Mouse (Mus musculus) lung, adult 18-20 months (tissue): Measurements from ENCODE around the gene C3.

Experiments
- DNase-seq, 2 experiments: peaks; one replicate each; pipeline ENCODE4 v3.0.0; 2022; ENCODE audit warnings: mixed read lengths in 2 of 2

C3 gene

DNA sequence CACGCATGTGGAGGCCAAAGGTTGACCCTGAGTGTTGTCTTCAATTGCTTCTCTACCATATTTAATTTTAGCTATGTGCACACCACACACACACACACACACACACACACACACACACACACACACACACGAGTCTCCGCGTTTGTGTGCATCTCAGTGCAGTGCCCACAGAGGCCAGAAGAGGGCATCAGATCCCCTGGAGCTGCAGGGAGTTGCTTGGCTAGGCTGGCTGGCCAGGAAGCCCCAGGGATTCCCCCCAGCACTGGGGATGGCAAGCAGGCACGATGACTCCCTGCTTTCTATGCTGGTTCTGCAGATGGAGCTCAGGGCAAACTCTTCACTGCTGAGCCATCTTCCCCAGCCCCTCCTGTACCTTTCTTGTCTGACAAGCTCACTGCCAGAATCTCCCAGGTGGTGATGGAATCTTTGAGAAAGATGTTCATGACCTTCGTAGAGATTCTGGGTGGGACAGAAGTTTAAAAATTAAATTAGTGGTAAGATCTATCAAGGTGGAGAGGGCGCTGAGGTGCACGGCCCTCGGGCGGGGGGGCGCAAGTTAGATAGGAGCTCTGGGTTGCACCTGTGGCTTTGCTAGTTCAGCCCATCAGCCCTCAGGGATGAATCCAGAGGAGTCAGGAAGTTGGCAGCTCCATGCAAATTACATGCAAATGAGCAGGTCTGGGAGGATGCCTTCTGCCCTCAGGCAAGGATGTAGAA, 8.6 kb downstream of the C3 start:
- peak; percentile 71 to 76 for DNase-seq

- no peak for DNase-seq
These were observed 9.5 kb downstream of the C3 start for GRCm38 (mm10) chr17:57218335-57218900.

DNA sequence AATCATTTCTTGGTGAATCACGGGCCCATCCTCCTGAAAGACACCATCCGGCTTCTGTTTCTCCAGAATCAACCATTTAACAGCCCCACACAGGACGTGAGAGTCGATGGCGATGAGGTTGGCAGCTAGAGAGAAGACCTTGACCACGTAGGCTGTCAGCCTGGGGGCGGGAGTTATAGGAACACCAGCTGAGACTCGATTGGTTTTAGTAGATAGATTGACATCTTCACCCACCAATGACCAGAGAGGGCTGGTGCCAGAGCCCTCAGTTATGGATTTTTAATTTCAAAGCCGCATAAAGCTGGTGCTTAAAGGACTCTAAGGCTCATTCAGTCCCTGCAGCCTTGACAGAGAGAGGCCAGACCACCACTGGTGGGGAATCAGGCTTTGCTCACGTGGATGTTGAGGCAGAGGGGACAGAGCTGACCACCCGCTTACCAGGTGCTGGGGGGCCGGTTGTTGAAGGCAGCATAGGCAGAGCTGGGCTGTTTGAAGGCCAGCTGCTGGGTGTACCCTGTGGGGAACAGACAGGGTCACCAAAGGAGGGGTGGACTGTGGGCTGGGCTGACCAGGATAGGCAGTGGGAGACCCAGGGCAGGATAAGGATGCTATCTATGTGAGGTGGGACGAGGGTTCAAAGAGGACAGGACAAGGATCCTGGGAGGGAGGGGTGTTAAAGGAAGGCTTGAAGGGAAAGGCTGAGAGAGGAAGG, 13.1 kb downstream of the C3 start:
- DNase-seq = no peak

- no peak for DNase-seq
These were observed 16.4 kb downstream of the C3 start for GRCm38 (mm10) chr17:57211501-57211900.

DNA sequence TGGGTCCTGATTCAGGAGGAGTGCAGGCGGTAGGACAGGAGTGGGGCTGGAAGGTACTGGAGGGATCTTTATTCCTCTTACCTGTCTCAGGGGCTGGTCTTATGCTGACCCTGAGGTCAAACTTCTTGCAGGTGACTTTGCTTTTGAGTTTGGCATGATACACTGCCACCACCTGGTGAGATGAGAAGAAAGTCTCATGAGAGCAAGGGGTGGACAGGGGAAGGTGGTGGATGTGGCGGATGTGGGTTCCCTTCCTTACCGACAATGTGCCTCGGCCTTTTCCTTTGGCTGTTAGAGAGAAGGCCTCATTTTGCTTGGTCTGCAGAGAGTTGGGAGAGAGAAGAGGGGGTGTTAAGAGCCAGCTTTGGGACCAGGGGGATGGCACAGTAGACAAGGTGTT, 18.6 kb downstream of the C3 start:
- no peak for DNase-seq

DNA sequence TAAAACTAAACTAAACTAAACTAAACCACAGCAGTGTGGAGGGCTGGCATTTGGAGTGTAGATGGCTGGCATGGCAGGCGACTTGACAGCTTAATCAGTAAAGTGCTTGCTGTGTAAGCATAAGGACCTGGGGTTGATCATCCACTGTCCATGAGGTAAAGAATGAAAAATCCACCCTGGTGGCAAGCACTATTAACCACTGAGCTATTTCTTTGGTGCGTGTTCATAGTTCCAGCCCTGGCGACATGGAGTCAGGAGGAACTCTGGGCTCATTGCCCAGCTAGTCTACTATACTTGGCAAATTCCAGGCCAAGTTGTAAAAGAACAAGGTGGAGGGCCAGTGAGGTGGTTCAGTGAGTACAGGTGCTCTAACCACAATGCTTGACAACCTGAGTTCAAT, 20.0 kb downstream of the C3 start:
- no peak for DNase-seq

GRCm38 (mm10) chr17:57201841-57202724, 25.9 kb downstream of the C3 start:
- no peak for DNase-seq

DNA sequence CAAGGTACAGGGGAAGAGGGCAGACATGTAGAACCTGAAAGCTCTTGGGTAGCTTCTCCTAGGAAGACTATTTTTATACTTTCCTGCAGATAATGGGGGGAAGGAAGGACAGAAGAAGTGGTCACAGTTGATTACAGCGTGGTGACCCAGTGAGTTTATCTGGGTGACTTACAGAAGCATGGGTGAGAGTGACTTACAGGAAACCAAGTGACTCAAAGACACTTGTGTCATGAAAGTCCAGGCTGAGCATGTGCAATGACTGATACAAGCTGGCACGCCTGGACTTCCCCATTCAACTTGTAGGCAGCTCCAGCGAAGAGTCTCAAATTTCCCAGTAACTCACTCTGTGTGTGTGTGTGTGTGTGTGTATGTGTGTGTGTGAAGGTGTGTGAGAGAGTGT, 29.7 kb downstream of the C3 start:
- DNase-seq = no peak

DNA sequence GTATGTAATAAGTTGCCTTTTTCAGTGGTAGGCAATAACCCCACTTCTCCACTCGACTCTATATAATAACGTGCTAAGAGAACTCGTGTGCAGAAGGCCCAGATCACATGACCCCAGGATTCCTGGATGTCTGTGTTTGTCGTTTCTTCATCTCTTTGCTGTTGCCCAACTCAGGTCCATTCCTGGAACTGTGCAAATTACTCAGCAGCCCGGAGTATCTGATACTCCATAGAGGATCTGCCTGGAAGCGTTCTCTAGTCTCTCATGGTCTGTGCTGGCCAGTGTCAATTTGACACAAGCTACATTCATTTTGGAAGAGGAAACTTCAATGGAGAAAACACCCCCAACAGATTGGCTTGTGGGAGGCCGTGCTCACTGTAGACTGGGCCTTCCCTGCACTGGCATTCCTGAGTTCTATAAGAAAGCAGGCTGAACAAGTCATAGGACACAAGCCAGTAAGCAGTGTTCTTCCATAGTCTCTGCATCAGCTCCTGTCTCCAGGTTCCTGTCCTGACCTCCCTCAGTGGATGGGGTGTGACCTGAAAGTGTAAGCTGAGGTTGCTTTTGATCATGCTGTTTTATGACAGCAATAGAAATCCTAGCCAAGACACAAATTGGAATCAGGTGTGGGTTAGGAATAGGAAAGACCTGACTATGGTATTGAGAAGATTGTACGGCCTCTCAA, 32.5 kb downstream of the C3 start:
- DNase-seq = no peak

- DNase-seq = no peak
These were observed 33.2 kb downstream of the C3 start for GRCm38 (mm10) chr17:57194771-57195170.

DNA sequence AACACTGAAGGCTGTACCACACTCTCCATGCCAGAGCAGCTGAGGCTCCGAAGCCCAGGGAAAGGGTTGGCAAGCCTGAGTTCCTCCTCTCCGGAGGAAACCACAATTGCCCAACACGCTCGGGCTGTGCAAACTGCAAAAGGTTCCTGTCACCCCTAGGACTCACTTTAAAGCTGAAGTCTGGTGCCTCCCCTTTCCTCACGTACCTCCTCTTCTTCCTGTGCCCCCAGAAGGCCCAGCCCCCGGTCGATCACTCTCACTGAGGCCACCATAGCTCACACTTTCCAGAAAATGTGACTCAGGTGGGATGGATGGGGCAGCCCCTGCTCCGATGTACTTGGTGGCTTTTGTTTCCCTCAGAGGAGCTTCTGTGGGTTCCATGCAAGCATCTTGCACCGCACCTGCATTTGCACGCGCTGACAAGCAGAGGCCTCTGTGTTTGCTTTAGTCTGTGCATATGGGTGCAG, 33.9 kb downstream of the C3 start, which contains the start of gene Tnfsf14:
Gene Tnfsf14, minus strand, starts transcription at position 137 of the 467 bp plus-strand sequence.
- peak; percentile 45 to 49 for DNase-seq

DNA sequence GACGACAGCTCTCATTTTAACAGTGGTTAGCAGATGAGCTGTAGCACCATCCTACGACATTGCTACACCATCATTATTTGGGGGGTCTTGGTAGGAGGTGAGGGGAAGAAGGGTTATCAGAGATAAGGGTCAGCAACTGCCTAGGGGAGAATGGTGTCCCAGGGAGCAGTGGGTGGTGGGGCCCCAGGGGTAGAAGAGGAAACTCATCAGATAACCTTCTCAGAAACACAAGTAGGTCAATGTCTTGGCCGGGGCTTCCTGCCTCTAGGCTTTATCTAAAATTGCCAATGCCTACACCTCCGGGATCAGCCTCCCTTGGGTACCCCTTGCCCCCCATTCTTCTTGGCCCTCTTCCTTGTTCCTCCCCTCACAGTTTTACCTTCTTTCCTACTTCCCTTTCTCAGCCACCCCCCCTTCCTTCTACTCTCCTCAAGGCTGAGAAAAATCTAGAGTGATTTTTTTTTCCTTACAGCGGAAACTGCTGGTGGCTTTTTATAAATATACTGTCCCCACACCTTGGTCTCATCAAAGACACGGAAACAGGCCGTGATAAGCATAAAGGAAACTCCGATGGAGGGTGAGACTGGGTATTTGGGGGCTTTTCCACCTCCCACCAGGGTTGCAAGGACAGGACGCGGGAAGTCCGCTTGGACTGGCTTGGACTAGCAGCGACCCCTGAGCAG, 39.3 kb downstream of the C3 start:
- DNase-seq = no peak

DNA sequence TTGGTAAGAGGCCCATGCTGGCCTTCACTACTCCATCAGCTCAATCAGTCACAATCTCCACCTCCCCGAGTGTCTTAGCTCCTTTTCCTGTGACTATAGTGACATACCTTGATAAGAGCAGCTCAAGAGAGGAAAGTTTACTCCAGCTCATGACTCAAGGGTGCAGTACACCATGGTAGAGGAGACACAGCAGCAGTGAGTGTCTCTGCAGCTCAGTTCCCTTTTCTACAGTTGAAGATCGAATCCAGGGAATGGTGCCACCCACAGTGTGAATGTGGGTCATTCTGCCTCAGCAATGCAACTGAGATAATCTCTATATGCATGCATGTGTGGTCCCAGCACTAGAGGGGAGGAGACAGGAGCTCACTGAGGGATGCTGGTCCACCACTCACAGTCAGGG, 42.3 kb downstream of the C3 start:
- no peak for DNase-seq

DNA sequence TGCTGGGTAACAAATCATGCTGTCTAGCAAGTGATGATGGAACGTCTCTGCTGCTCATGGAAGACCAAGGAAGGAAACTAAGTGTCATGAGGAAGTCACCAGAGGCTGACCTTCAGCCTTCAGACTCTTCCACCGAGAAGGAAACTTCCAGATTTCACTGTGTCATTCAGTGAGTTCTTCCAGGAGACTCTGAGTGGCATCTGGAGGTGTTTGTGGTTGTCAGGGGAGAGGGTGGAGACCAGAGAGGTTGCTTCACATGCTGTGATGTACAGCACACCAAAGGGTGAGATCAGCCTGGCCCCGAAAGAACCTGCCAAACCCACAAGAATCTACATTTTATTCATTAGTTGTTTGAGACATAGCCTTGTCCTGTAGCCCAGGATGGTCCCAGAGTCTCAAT, 45.1 kb downstream of the C3 start:
- DNase-seq = no peak

DNA sequence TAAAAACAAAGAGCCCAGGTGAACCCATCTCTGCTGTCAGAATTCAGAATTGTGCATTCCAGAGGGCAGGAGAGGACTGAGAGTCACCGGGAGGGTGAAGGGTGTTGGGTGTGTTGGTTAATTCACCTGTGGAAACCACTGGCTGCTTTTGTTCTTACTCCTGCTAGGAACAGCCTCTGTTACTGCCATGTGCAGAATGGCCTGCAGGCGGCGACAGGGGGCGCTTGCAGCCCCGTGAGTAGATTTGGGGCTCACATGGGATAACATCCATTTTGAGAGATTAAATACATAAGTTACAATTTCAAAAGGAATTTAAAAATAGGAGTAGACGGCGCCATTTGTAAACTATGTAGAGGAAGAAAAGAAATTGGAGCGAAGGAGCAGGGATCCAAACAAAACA, 47.6 kb downstream of the C3 start:
- DNase-seq = peak; percentile 17 to 25

- no peak for DNase-seq
These were observed 54.6 kb downstream of the C3 start for GRCm38 (mm10) chr17:57173351-57173750.

DNA sequence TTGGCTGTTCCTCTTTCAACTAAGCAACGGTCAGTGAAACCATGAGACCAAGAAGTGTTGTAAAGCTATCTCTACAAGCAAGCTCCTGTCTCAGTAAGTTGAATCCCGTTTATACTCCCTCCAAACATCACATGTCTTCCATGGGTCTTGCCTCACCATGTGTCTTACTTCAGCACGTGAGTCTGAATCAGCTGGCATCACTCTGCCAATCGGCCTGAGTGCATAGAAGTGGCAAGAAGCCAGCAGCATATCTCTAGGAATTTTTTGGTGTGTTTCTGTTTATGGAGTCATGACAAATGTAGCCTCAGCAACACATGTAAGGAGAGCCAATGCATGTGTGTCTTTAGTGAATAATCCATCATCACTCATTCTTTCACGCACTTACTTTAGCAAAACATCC, 55.6 kb downstream of the C3 start:
- peak in 1 of 2 experiments; percentile 12 for DNase-seq

GRCm38 (mm10) chr17:57170616-57171260, 57.2 kb downstream of the C3 start:
- DNase-seq = no peak

- peak; percentile 79 to 84 for DNase-seq
These were observed 60.8 kb downstream of the C3 start for GRCm38 (mm10) chr17:57166800-57167791.
